Mouse (Mus musculus): ENCODE measurements around the gene Sema4f. TPM values are rescaled to one million over a fixed set of nuclear protein-coding genes. Genes with fewer than 3 reads are reported as not detected.

Sema4f gene
- polyA plus RNA-seq, 1 experiment from 2014 or later: 0.12 TPM

GRCm38 (mm10) chr6:82897311-82897710, 42.3 kb downstream of the Sema4f start:
- no peak overlapping the region for H3K9ac ChIP-seq (replicated peaks)
- TF ChIP-seq CTCF (IDR thresholded peaks at IDR 0.05; ENCODE audit: low read depth) (no peak), EP300 (IDR thresholded peaks at IDR 0.05; ENCODE audit: low read depth) (no peak)
- ATAC-seq: no peak

GRCm38 (mm10) chr6:82893415-82893814, 46.2 kb downstream of the Sema4f start:
- Histone ChIP-seq H3K4me1 (ENCODE audit: insufficient read depth) (no peaks in the 10 kb centered on the region), H3K4me2 (ENCODE audit: low read depth, low read length) (no peak overlapping the region), H3K4me3 (ENCODE audit: low read depth, low read length) (no peak overlapping the region), H3K9me3 (ENCODE audit: low read length) (no peaks in the 10 kb centered on the region), H3K36me3 (replicated peaks; ENCODE audit: insufficient read depth, low read length) (no peaks in the 10 kb centered on the region), H3K9ac (replicated peaks) (no peak overlapping the region), H3K27me3 (ENCODE audit: insufficient read depth, low read length) (no peaks in the 10 kb centered on the region), H3K27ac (ENCODE audit: low read depth) (no peak overlapping the region)
- DNase-seq: no peak
- TF ChIP-seq EP300 (IDR thresholded peaks at IDR 0.05; ENCODE audit: low read depth) (no peak), CTCF (IDR thresholded peaks at IDR 0.05; ENCODE audit: low read depth) (no peak)
- 55% methylated on average over 3 of the region's 3 CpGs for WGBS (ENCODE audit: insufficient replicate concordance)
- no peak for ATAC-seq

More at GRCm38 (mm10) chr6:82897311-82897710, 42.3 kb downstream of the Sema4f start:
- no peak for DNase-seq
- Histone ChIP-seq H3K4me2 (ENCODE audit: low read depth, low read length) (no peak overlapping the region), H3K9me3 (ENCODE audit: low read length) (no peaks in the 10 kb centered on the region), H3K4me1 (ENCODE audit: insufficient read depth) (no peaks in the 10 kb centered on the region), H3K36me3 (replicated peaks; ENCODE audit: insufficient read depth, low read length) (no peaks in the 10 kb centered on the region), H3K27ac (ENCODE audit: low read depth) (no peak overlapping the region), H3K4me3 (ENCODE audit: low read depth, low read length) (no peak overlapping the region), H3K27me3 (ENCODE audit: insufficient read depth, low read length) (0 out of 2 replicates have a peak, but pooled peaks cover 2% of the 10 kb centered on the region)
- 41% methylated on average over 3 of the region's 3 CpGs for WGBS (ENCODE audit: insufficient replicate concordance)

DNA sequence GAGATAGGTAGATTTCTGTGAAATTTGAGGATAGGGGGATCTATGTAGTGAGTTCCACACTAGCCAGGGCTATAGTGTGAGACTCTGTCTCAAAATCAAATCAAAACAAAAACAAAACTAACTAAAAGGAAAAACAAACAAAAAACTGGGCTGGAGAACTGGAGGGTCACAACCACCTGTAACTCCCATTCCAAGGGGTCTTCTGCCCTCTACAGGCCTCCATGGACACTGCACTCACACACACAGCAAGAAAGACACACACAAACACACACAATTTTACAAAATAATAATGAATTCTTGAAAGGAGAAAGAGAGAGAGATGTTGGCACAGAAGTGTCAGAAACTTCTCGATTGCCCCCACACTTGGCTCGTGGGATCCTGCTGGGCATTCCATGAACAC, 47.0 kb downstream of the Sema4f start:
- Histone ChIP-seq H3K27ac (ENCODE audit: low read depth) (no peak overlapping the region), H3K9ac (replicated peaks) (no peak overlapping the region), H3K36me3 (replicated peaks; ENCODE audit: insufficient read depth, low read length) (no peaks in the 10 kb centered on the region), H3K4me2 (ENCODE audit: low read depth, low read length) (no peak overlapping the region), H3K27me3 (ENCODE audit: insufficient read depth, low read length) (no peaks in the 10 kb centered on the region), H3K4me1 (ENCODE audit: insufficient read depth) (no peaks in the 10 kb centered on the region), H3K9me3 (ENCODE audit: low read length) (no peaks in the 10 kb centered on the region), H3K4me3 (ENCODE audit: low read depth, low read length) (no peak overlapping the region)
- no peak for ATAC-seq
- WGBS (ENCODE audit: insufficient replicate concordance): 74% methylated on average over 2 of the region's 2 CpGs
- no peak for DNase-seq
- TF ChIP-seq EP300 (IDR thresholded peaks at IDR 0.05; ENCODE audit: low read depth): no peak
- TF ChIP-seq CTCF (IDR thresholded peaks at IDR 0.05; ENCODE audit: low read depth): peak; percentile 59

DNA sequence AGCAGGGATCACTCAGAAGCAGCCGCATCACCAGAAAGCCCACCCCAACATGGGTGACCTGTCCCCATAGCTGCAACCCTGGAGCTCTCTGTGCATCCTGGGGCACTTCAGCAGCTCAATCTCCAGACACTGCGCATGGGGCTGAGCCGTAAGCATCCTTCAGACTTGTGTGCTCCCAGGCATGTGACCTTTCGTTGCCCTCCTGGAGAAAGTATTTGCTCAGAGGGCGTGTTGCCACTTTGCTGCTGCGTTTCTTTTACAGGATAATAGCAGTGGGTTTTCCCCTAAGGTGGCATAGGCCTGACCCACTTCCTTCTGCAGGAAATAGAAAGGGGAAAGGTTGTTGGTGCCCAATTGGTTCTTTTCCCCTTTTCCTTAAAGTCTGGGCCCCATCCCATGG, 48.1 kb downstream of the Sema4f start:
- no peak for DNase-seq
- no peak for ATAC-seq
- no peaks in the 10 kb centered on the region for H3K9me3 ChIP-seq (ENCODE audit: low read length)
- no peak overlapping the region for H3K4me2 ChIP-seq (ENCODE audit: low read depth, low read length)
- H3K9ac ChIP-seq (replicated peaks): no peak overlapping the region
- no peaks in the 10 kb centered on the region for H3K36me3 ChIP-seq (replicated peaks; ENCODE audit: insufficient read depth, low read length)
- no peaks in the 10 kb centered on the region for H3K27me3 ChIP-seq (ENCODE audit: insufficient read depth, low read length)
- 55% methylated on average over 6 of the region's 6 CpGs for WGBS (ENCODE audit: insufficient replicate concordance)
- H3K4me1 ChIP-seq (ENCODE audit: insufficient read depth): no peaks in the 10 kb centered on the region
- no peak overlapping the region for H3K27ac ChIP-seq (ENCODE audit: low read depth)
- H3K4me3 ChIP-seq (ENCODE audit: low read depth, low read length): no peak overlapping the region
- TF ChIP-seq CTCF (IDR thresholded peaks at IDR 0.05; ENCODE audit: low read depth) (no peak), EP300 (IDR thresholded peaks at IDR 0.05; ENCODE audit: low read depth) (no peak)

- Histone ChIP-seq H3K4me2 (ENCODE audit: low read depth, low read length) (no peak overlapping the region), H3K4me3 (ENCODE audit: low read depth, low read length) (no peak overlapping the region), H3K36me3 (replicated peaks; ENCODE audit: insufficient read depth, low read length) (no peaks in the 10 kb centered on the region), H3K9me3 (ENCODE audit: low read length) (no peaks in the 10 kb centered on the region), H3K27ac (ENCODE audit: low read depth) (no peak overlapping the region), H3K27me3 (ENCODE audit: insufficient read depth, low read length) (no peaks in the 10 kb centered on the region), H3K9ac (replicated peaks) (no peak overlapping the region), H3K4me1 (ENCODE audit: insufficient read depth) (no peaks in the 10 kb centered on the region)
- TF ChIP-seq EP300 (IDR thresholded peaks at IDR 0.05; ENCODE audit: low read depth) (no peak), CTCF (IDR thresholded peaks at IDR 0.05; ENCODE audit: low read depth) (no peak)
- WGBS (ENCODE audit: insufficient replicate concordance): 83% methylated on average over 4 of the region's 4 CpGs
- DNase-seq (no peak), ATAC-seq (no peak)
These were observed 53.2 kb downstream of the Sema4f start for GRCm38 (mm10) chr6:82886330-82886729.

DNA sequence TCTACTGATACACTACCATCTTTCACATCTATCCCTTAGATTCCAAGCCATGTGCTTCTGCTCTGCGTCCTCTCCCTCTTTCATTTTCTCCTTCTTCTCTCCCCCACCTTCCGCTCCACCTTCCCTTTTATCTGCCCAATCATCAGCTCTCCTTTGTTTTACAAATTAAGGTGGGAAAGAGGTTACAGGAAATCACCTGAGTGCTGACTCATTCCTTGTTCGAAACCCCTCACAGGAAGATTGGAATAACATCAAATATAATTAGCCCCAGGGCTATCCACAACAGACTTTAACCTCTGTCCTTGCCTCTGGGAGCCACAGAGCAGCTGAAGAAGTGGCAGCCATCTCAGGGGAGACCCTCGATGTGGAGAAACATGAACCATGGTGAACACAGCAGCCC, 53.7 kb downstream of the Sema4f start:
- Histone ChIP-seq H3K9ac (replicated peaks) (no peak overlapping the region), H3K27me3 (ENCODE audit: insufficient read depth, low read length) (no peaks in the 10 kb centered on the region), H3K4me1 (ENCODE audit: insufficient read depth) (no peaks in the 10 kb centered on the region), H3K9me3 (ENCODE audit: low read length) (no peaks in the 10 kb centered on the region), H3K4me2 (ENCODE audit: low read depth, low read length) (no peak overlapping the region), H3K4me3 (ENCODE audit: low read depth, low read length) (no peak overlapping the region), H3K36me3 (replicated peaks; ENCODE audit: insufficient read depth, low read length) (no peaks in the 10 kb centered on the region), H3K27ac (ENCODE audit: low read depth) (no peak overlapping the region)
- DNase-seq: no peak
- TF ChIP-seq CTCF (IDR thresholded peaks at IDR 0.05; ENCODE audit: low read depth) (no peak), EP300 (IDR thresholded peaks at IDR 0.05; ENCODE audit: low read depth) (no peak)
- WGBS (ENCODE audit: insufficient replicate concordance): 80% methylated on average over 4 of the region's 4 CpGs
- no peak for ATAC-seq

- ATAC-seq (no peak), DNase-seq (no peak)
- H3K9me3 ChIP-seq (ENCODE audit: low read length): no peaks in the 10 kb centered on the region
- H3K36me3 ChIP-seq (replicated peaks; ENCODE audit: insufficient read depth, low read length): no peaks in the 10 kb centered on the region
- H3K9ac ChIP-seq (replicated peaks): no peak overlapping the region
- 77% methylated on average over 2 of the region's 2 CpGs for WGBS (ENCODE audit: insufficient replicate concordance)
- H3K4me1 ChIP-seq (ENCODE audit: insufficient read depth): no peaks in the 10 kb centered on the region
- TF ChIP-seq CTCF (IDR thresholded peaks at IDR 0.05; ENCODE audit: low read depth): no peak
- H3K4me2 ChIP-seq (ENCODE audit: low read depth, low read length): no peak overlapping the region
- H3K4me3 ChIP-seq (ENCODE audit: low read depth, low read length): no peak overlapping the region
- no peak overlapping the region for H3K27ac ChIP-seq (ENCODE audit: low read depth)
- no peaks in the 10 kb centered on the region for H3K27me3 ChIP-seq (ENCODE audit: insufficient read depth, low read length)
These were observed 54.1 kb downstream of the Sema4f start for GRCm38 (mm10) chr6:82885441-82885840.
